Mouse (Mus musculus) urinary bladder, adult 18-20 months (tissue): ENCODE measurements around the gene Bcl6b.

ENCODE experiments used
- DNase-seq, 2 experiments: peaks; one replicate each; pipeline ENCODE4 v3.0.0; 2022; ENCODE audit warnings: low spot score in 2 of 2, mixed read lengths in 2 of 2

Gene Bcl6b

GRCm38 (mm10) chr11:70212896-70213295 is 16.7 kb downstream of the Bcl6b start:
- peak; percentile 64 to 66 for DNase-seq

GRCm38 (mm10) chr11:70212423-70212822 is 17.2 kb downstream of the Bcl6b start, which contains the start of gene Slc16a11:
TSS of gene Slc16a11 (plus strand) at chr11:70212752.
- DNase-seq = no peak

- DNase-seq = no peak
These were observed 17.6 kb downstream of the Bcl6b start for GRCm38 (mm10) chr11:70211972-70212371.

- no peak for DNase-seq
These were observed 18.9 kb downstream of the Bcl6b start for GRCm38 (mm10) chr11:70210681-70211080.

- DNase-seq = no peak
These were observed 20.7 kb downstream of the Bcl6b start for GRCm38 (mm10) chr11:70208778-70209388.

GRCm38 (mm10) chr11:70207283-70207682 is 22.3 kb downstream of the Bcl6b start:
- no peak for DNase-seq

- no peak for DNase-seq
These were observed 22.8 kb downstream of the Bcl6b start for GRCm38 (mm10) chr11:70206801-70207200.

GRCm38 (mm10) chr11:70201691-70202090 is 27.9 kb downstream of the Bcl6b start:
- peak; percentile 76 to 78 for DNase-seq

- no peak for DNase-seq
These were observed 29.5 kb downstream of the Bcl6b start for GRCm38 (mm10) chr11:70200036-70200608.

GRCm38 (mm10) chr11:70199107-70199506 is 30.5 kb downstream of the Bcl6b start:
- DNase-seq = no peak

GRCm38 (mm10) chr11:70198332-70198731 is 31.3 kb downstream of the Bcl6b start:
- DNase-seq = no peak

GRCm38 (mm10) chr11:70193354-70194285 is 36.0 kb downstream of the Bcl6b start:
- no peak for DNase-seq

- no peak for DNase-seq
These were observed 37.4 kb downstream of the Bcl6b start for GRCm38 (mm10) chr11:70192157-70192556.

GRCm38 (mm10) chr11:70191188-70191587 is 38.4 kb downstream of the Bcl6b start:
- no peak for DNase-seq

- peak in 1 of 2 experiments; percentile 46 for DNase-seq
These were observed 40.1 kb downstream of the Bcl6b start for GRCm38 (mm10) chr11:70189319-70190134.

GRCm38 (mm10) chr11:70185120-70185519 is 44.5 kb downstream of the Bcl6b start:
- DNase-seq = no peak

GRCm38 (mm10) chr11:70180496-70180895 is 49.1 kb downstream of the Bcl6b start:
- no peak for DNase-seq

- no peak for DNase-seq
These were observed 50.2 kb downstream of the Bcl6b start for GRCm38 (mm10) chr11:70179401-70179800.

GRCm38 (mm10) chr11:70178756-70179155 is 50.8 kb downstream of the Bcl6b start:
- no peak for DNase-seq

GRCm38 (mm10) chr11:70178311-70178710 is 51.3 kb downstream of the Bcl6b start:
- DNase-seq = no peak

- no peak for DNase-seq
These were observed 52.0 kb downstream of the Bcl6b start for GRCm38 (mm10) chr11:70177647-70178046.

GRCm38 (mm10) chr11:70174491-70174890 is 55.1 kb downstream of the Bcl6b start:
- DNase-seq = no peak
